Mouse (Mus musculus) limb, embryonic 14.5 days (tissue): ENCODE measurements around the gene Ywhag. TPM values are rescaled to one million over a fixed set of nuclear protein-coding genes. Genes with fewer than 3 reads are reported as not detected.

Source experiments
- ATAC-seq: fragments of 200-750 bp; cut with Nextera tagmentation; 2 replicates; pipeline ENCODE4 v1.8.0; 2017; ENCODE audit warnings: low read depth, moderate number of reproducible peaks, moderate TSS enrichment; ENCODE audit not compliant: low FRiP score
- DNase-seq: peaks from one replicate; pipeline ENCODE4 v3.0.0-alpha.2; 2015; ENCODE audit warnings: low spot score
- H3K27ac ChIP-seq: fragments of 300-500 bp; sonication (generic); replicated peaks from 2 replicates; pipeline ENCODE4 v1.5.1; 2014; ENCODE audit warnings: low read depth, mild to moderate bottlenecking, low read length, moderate library complexity, mixed read lengths
- H3K27me3 ChIP-seq: fragments of 300-500 bp; sonication (generic); 2 replicates; pipeline ENCODE4 v1.6.1; 2014; ENCODE audit warnings: low read length, mixed read lengths; ENCODE audit not compliant: control insufficient read depth, insufficient read depth
- H3K36me3 ChIP-seq: fragments of 300-500 bp; sonication (generic); 2 replicates; pipeline ENCODE4 v1.6.1; 2014; ENCODE audit warnings: mild to moderate bottlenecking, low read length, moderate library complexity, mixed read lengths; ENCODE audit not compliant: control insufficient read depth, insufficient read depth
- H3K4me1 ChIP-seq: fragments of 300-500 bp; sonication (generic); 2 replicates; pipeline ENCODE4 v1.6.1; 2014; ENCODE audit warnings: antibody characterized with exemption, low read length, mixed read lengths; ENCODE audit not compliant: control insufficient read depth, insufficient read depth
- H3K4me2 ChIP-seq: fragments of 300-500 bp; sonication (generic); replicated peaks from 2 replicates; pipeline ENCODE4 v1.6.1; 2014; ENCODE audit warnings: low read depth, mild to moderate bottlenecking, low read length, moderate library complexity; ENCODE audit not compliant: severe bottlenecking
- H3K4me3 ChIP-seq: fragments of 300-500 bp; sonication (generic); replicated peaks from 2 replicates; pipeline ENCODE4 v1.5.1; 2014; ENCODE audit warnings: low read length
- H3K9ac ChIP-seq: fragments of 300-500 bp; sonication (generic); 2 replicates; pipeline ENCODE4 v1.6.1; 2014; ENCODE audit warnings: mild to moderate bottlenecking, low read depth, low read length, moderate library complexity; ENCODE audit not compliant: severe bottlenecking
- H3K9me3 ChIP-seq: fragments of 300-500 bp; sonication (generic); 2 replicates; pipeline ENCODE4 v1.6.1; 2016; ENCODE audit warnings: low read length; ENCODE audit not compliant: control insufficient read depth
- POLR2A ChIP-seq: fragments of 200-500 bp; IDR thresholded peaks from 2 replicates; pipeline ENCODE4 v1.8.0; 2012; ENCODE audit warnings: inconsistent platforms, mild to moderate bottlenecking, moderate library complexity, borderline replicate concordance; ENCODE audit not compliant: insufficient read depth, insufficient read length; ENCODE audit errors: extremely low read depth
- whole genome bisulfite sequencing: fragments of 180-500 bp; shearing (Covaris S2); extraction: QIAGEN DNeasy Blood & Tissue Kit; methylation state at CpG from one replicate; pipeline ENCODE4 v1.1.7; 2014; 5-methylcytosine and 5-hydroxymethylcytosine counted together
- polyA plus RNA-seq, 2 experiments: library from polyadenylated mRNA; depleted of rRNA in 1 of 2; stranded (reverse) in 1 of 2; unstranded in 1 of 2; fragments of >200 nt; fragmentation: Nextera tagmentation in 1 of 2; extraction: Ambion mirVana in 1 of 2; gene quantifications; 2 replicates each; pipeline versions ENCODE4 v1.2.1 to v1.2.3; 2012 to 2014

The Ywhag gene
- polyA plus RNA-seq, 2 experiments, result 72.9 to 83.6 TPM

GRCm38 (mm10) chr5:135877180-135877579 is 57.2 kb downstream of the Ywhag start:
- 15% methylated on average over 8 of the region's 8 CpGs for WGBS
- peak overlapping the region; percentile 37; the same call in 1 of the 2 replicates for H3K4me3 ChIP-seq
- no peaks in the 10 kb centered on the region for H3K9me3 ChIP-seq
- no peak overlapping the region for H3K27ac ChIP-seq
- H3K27me3 ChIP-seq, result no peaks in the 10 kb centered on the region
- no peak for TF ChIP-seq POLR2A
- H3K4me2 ChIP-seq, result peak overlapping the region; percentile 50
- peaks cover 10% of the 10 kb centered on the region for H3K4me1 ChIP-seq
- ATAC-seq (peak; percentile 17; the same call in 1 of the 2 replicates), DNase-seq (peak; percentile 85)
- H3K36me3 ChIP-seq, result no peaks in the 10 kb centered on the region
- no peak overlapping the region for H3K9ac ChIP-seq

- TF ChIP-seq POLR2A, result no peak
- ATAC-seq (no peak), DNase-seq (no peak)
- 62% methylated on average over 8 of the region's 9 CpGs for WGBS
- Histone ChIP-seq H3K36me3 (no peaks in the 10 kb centered on the region), H3K4me1 (peaks cover 3% of the 10 kb centered on the region; the same call in 1 of the 2 replicates), H3K9me3 (no peaks in the 10 kb centered on the region), H3K27ac (no peak overlapping the region), H3K4me3 (no peak overlapping the region), H3K27me3 (peaks cover 25% of the 10 kb centered on the region), H3K4me2 (no peak overlapping the region), H3K9ac (no peak overlapping the region)
Measured at GRCm38 (mm10) chr5:135873753-135874152, 60.7 kb downstream of the Ywhag start.

GRCm38 (mm10) chr5:135872996-135873395 is 61.4 kb downstream of the Ywhag start:
- H3K27ac ChIP-seq, result no peak overlapping the region
- WGBS, result 11% methylated on average over 14 of the region's 16 CpGs
- no peak for DNase-seq

GRCm38 (mm10) chr5:135870505-135870904 is 63.9 kb downstream of the Ywhag start:
- no peak for TF ChIP-seq POLR2A
- WGBS, result 75% methylated on average over 5 of the region's 5 CpGs
- peaks cover 3% of the 10 kb centered on the region; the same call in 1 of the 2 replicates for H3K4me1 ChIP-seq
- no peaks in the 10 kb centered on the region for H3K9me3 ChIP-seq
- H3K4me3 ChIP-seq, result no peak overlapping the region
- no peak for ATAC-seq
- peaks cover 55% of the 10 kb centered on the region for H3K27me3 ChIP-seq
- H3K27ac ChIP-seq, result no peak overlapping the region
- no peak overlapping the region for H3K9ac ChIP-seq
- no peak overlapping the region for H3K4me2 ChIP-seq
- H3K36me3 ChIP-seq, result no peaks in the 10 kb centered on the region
- DNase-seq, result no peak

More at GRCm38 (mm10) chr5:135872996-135873395, 61.4 kb downstream of the Ywhag start:
- Histone ChIP-seq H3K27me3 (peaks cover 33% of the 10 kb centered on the region), H3K4me2 (no peak overlapping the region), H3K4me1 (peaks cover 3% of the 10 kb centered on the region; the same call in 1 of the 2 replicates), H3K36me3 (no peaks in the 10 kb centered on the region), H3K4me3 (no peak overlapping the region), H3K9ac (no peak overlapping the region), H3K9me3 (no peaks in the 10 kb centered on the region)
- TF ChIP-seq POLR2A, result no peak
- no peak for ATAC-seq

- H3K9me3 ChIP-seq, result no peaks in the 10 kb centered on the region
- no peak overlapping the region for H3K27ac ChIP-seq
- H3K4me2 ChIP-seq, result no peak overlapping the region
- peaks cover 3% of the 10 kb centered on the region; the same call in 1 of the 2 replicates for H3K4me1 ChIP-seq
- WGBS, result 61% methylated on average over 14 of the region's 14 CpGs
- no peak overlapping the region for H3K4me3 ChIP-seq
- no peak for ATAC-seq
- H3K9ac ChIP-seq, result no peak overlapping the region
- TF ChIP-seq POLR2A, result no peak
- DNase-seq, result no peak
- H3K36me3 ChIP-seq, result no peaks in the 10 kb centered on the region
- peaks cover 56% of the 10 kb centered on the region for H3K27me3 ChIP-seq
Measured at GRCm38 (mm10) chr5:135869661-135870423, 64.6 kb downstream of the Ywhag start.
